Mouse (Mus musculus) brain, embryonic 14.5 days (tissue): ENCODE data around the gene Ntf5.

Source experiments
- CTCF ChIP-seq: fragments of 200-500 bp; IDR thresholded peaks from 2 replicates; pipeline ENCODE4 v1.5.1; 2012; ENCODE audit warnings: inconsistent platforms, mild to moderate bottlenecking, moderate library complexity, borderline replicate concordance; ENCODE audit not compliant: insufficient read depth, insufficient read length; ENCODE audit errors: extremely low read depth
- POLR2A ChIP-seq: fragments of 200-500 bp; IDR thresholded peaks from 2 replicates; pipeline ENCODE4 v1.6.1; 2012; ENCODE audit warnings: mild to moderate bottlenecking, inconsistent platforms, borderline replicate concordance; ENCODE audit not compliant: poor library complexity, insufficient read depth, insufficient read length, severe bottlenecking; ENCODE audit errors: extremely low read depth

DNA sequence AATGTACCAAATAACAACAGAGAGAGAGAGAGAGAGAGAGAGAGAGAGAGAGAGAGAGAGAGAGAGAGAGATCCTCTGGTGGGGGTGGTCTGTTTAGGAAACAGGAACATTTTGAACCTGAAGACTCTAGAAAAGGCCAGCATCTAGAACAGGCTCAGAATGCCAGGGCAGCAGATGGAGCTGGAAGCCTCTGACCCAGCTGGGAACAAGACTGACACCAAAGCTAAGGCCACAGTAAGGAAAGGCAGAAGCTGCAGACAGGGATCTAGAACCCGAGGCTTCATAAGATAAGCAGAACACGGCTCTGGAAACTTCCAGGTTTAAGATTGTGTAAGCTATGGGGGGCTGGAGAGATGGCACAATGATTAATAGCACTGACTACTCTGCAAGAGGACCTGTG, 49.5 kb upstream of the Ntf5 start:
- TF ChIP-seq POLR2A: no peak
- no peak for TF ChIP-seq CTCF
